Mouse (Mus musculus): ENCODE data around the gene Tnrc6a. TPM values are rescaled to one million over a fixed set of nuclear protein-coding genes. Genes with fewer than 3 reads are reported as not detected.

Gene Tnrc6a
- total RNA-seq, 1 experiment from 2014 or later: 112 TPM

- ATAC-seq (ENCODE audit: extremely low read depth, insufficient number of reproducible peaks, low FRiP score, poor library complexity, severe bottlenecking): no peak
Measured at GRCm38 (mm10) chr7:123215138-123215537, 91.5 kb downstream of the Tnrc6a start.

GRCm38 (mm10) chr7:123217448-123218354, 94.0 kb downstream of the Tnrc6a start:
- ATAC-seq (ENCODE audit: extremely low read depth, insufficient number of reproducible peaks, low FRiP score, poor library complexity, severe bottlenecking): no peak

DNA sequence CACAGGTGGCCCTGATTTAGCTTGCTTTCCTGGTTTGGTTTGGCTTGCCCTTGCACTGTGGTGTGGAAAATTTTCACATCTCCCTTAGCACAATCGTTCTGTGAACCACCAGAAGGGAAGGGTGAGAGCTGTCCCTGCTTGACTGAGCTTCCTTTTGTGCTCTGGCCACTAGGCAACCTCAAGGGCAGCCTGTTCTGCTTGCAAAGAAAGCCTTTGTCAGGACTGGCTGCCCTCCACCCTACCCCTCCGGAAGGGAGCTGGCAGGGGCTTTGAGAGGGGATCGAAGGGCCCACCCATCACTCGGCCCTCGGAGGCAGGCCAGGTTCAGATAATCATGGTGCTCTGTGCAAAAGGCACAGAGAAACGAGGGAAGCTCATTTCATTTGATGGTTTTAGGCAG, 94.9 kb downstream of the Tnrc6a start:
- no peak for ATAC-seq (ENCODE audit: extremely low read depth, insufficient number of reproducible peaks, low FRiP score, poor library complexity, severe bottlenecking)

- ATAC-seq (ENCODE audit: extremely low read depth, insufficient number of reproducible peaks, low FRiP score, poor library complexity, severe bottlenecking): no peak
Measured at GRCm38 (mm10) chr7:123219781-123220632, 96.3 kb downstream of the Tnrc6a start.

GRCm38 (mm10) chr7:123220633-123220942, 96.9 kb downstream of the Tnrc6a start:
- ATAC-seq (ENCODE audit: extremely low read depth, insufficient number of reproducible peaks, low FRiP score, poor library complexity, severe bottlenecking): no peak

- ATAC-seq (ENCODE audit: extremely low read depth, insufficient number of reproducible peaks, low FRiP score, poor library complexity, severe bottlenecking): no peak
Measured at GRCm38 (mm10) chr7:123224076-123224475, 100.4 kb downstream of the Tnrc6a start.

- ATAC-seq (ENCODE audit: extremely low read depth, insufficient number of reproducible peaks, low FRiP score, poor library complexity, severe bottlenecking): no peak
Measured at GRCm38 (mm10) chr7:123225159-123225558, 101.5 kb downstream of the Tnrc6a start.

- no peak for ATAC-seq (ENCODE audit: extremely low read depth, insufficient number of reproducible peaks, low FRiP score, poor library complexity, severe bottlenecking)
Measured at GRCm38 (mm10) chr7:123235449-123235848, 111.8 kb downstream of the Tnrc6a start.

- ATAC-seq (ENCODE audit: extremely low read depth, insufficient number of reproducible peaks, low FRiP score, poor library complexity, severe bottlenecking): no peak
Measured at GRCm38 (mm10) chr7:123238621-123239020, 114.9 kb downstream of the Tnrc6a start.

DNA sequence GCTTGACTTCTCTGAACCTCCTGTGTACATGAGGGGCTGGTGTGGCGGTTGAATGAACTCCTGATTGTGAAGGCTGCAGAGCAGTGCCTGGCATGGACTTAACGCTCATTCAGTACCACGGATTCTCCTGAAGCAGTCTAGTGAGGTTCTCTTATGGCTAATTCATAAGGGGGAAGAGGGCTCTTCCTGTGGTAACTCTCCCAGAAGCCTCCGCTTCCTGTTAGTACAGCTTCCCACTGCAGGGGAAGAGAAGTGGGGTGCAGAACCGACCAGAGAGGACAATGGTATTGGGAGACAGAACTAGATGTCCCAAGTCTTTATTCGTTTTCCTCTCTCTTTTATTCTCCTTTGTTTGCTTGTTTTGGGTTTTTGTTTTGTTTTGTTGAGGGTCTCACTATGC, 116.4 kb downstream of the Tnrc6a start:
- no peak for ATAC-seq (ENCODE audit: extremely low read depth, insufficient number of reproducible peaks, low FRiP score, poor library complexity, severe bottlenecking)

DNA sequence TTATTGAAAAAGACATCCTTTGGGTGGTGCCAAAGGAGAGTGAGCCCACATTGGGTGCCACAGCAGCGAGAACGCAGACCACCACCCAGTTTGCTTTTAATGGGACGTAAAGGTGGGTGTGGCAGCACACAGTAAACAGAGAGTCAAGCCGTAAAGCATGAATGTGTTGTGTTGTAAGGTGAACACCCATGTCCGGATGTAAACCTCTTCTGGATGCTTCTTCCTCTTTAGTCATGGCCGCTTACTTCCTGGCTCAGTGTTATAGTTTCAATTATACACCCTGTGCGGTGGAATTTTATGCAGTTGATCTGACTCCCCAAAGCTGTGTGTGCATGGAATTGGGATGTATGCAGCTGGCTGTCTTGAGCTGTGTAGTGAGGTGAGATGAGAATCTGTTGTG, 118.6 kb downstream of the Tnrc6a start:
- no peak for ATAC-seq (ENCODE audit: extremely low read depth, insufficient number of reproducible peaks, low FRiP score, poor library complexity, severe bottlenecking)

GRCm38 (mm10) chr7:123244833-123245232, 121.1 kb downstream of the Tnrc6a start:
- no peak for ATAC-seq (ENCODE audit: extremely low read depth, insufficient number of reproducible peaks, low FRiP score, poor library complexity, severe bottlenecking)

Other genes starting within 250 kb of the Tnrc6a start
- 133 and 137 TPM in 2 replicates for gene Rbbp6, start 158.2 kb upstream of the Tnrc6a start, total RNA-seq (2017)
- gene Slc5a11, start 90.9 kb downstream of the Tnrc6a start, total RNA-seq (2017): 0.35 and 1.6 TPM in 2 replicates
- 9.0 and 11.1 TPM in 2 replicates for gene Lcmt1, start 245.9 kb downstream of the Tnrc6a start, total RNA-seq (2017)
- 105 and 107 TPM in 2 replicates for gene Arhgap17, start 246.0 kb downstream of the Tnrc6a start, total RNA-seq (2017)